In genomic region chr10:115518845-115519244, GRCm38 (mm10) we compare ENCODE assay signal across 14 mouse cellular contexts. TPM values are rescaled to one million over a fixed set of nuclear protein-coding genes. Genes with fewer than 3 reads are reported as not detected.
"Had no signal": no experiment of that assay in that cellular context is flagged by ENCODE, and none has a peak within 500 bp of the region (broad histone marks: within the 10 kb centered on the region; RNA-seq: fewer than 3 reads in every experiment).

No protein-coding gene starts in this region.

- ATAC-seq: liver, postnatal 0 days; midbrain, embryonic 13.5 days; midbrain, embryonic 15.5 days had no signal

- DNase-seq: liver, postnatal 0 days; lung, adult 2 months; lung, postnatal 10 days; lung, postnatal 36 days; right cerebral cortex, postnatal 14 days; thymus, adult 2 months; thymus, postnatal 25 days; thymus, postnatal 4 days had no signal

RNA-seq across cellular contexts. Expression of gene A930009A15Rik, which starts 50.9 kb away (rescaled TPM):
- total RNA-seq: megakaryocyte progenitor cell, adult 5-6 weeks; midbrain, postnatal 0 days; monocyte, adult 5-6 weeks; neutrophil, adult 5-6 weeks had no signal
